ENCODE assay signal across 11 mouse cellular contexts in genomic region chr12:49400853-49401118, GRCm38 (mm10). TPM values are rescaled to one million over a fixed set of nuclear protein-coding genes. Genes with fewer than 3 reads are reported as not detected.
DNase-seq lines count a peak whose midpoint lies in the region; ATAC-seq and TF ChIP-seq lines count a peak whose summit lies in the region.
"Had no signal": no experiment of that assay in that cellular context is flagged by ENCODE, and none has a peak within 500 bp of the region (broad histone marks: within the 10 kb centered on the region; RNA-seq: fewer than 3 reads in every experiment).

No protein-coding gene starts in this region.

- under 1% methylated on average over 8 of the region's 8 CpGs for WGBS in forebrain, postnatal 0 days
- under 1% methylated on average over 8 of the region's 8 CpGs for WGBS in liver, embryonic 15.5 days (ENCODE audit: insufficient replicate concordance)

- peaks cover 9% of the 10 kb centered on the region; the same call in 1 of the 2 replicates for H3K4me1 ChIP-seq in E14TG2a.4 (replicated peaks; ENCODE audit: low read depth, low read length)
- H3K4me1 ChIP-seq in forebrain, postnatal 0 days (ENCODE audit: insufficient read depth), result peaks cover 9% of the 10 kb centered on the region; the same call in 1 of the 2 replicates
- H3K4me1 ChIP-seq in liver, embryonic 15.5 days (replicated peaks), result no peaks in the 10 kb centered on the region

- H3K36me3 ChIP-seq in E14TG2a.4 (ENCODE audit: insufficient read depth, low read length), result no peaks in the 10 kb centered on the region
- H3K36me3 ChIP-seq in forebrain, postnatal 0 days (ENCODE audit: insufficient read depth), result 0 out of 2 replicates have a peak, but pooled peaks cover 5% of the 10 kb centered on the region
- no peaks in the 10 kb centered on the region for H3K36me3 ChIP-seq in liver, embryonic 15.5 days (replicated peaks)

- peak overlapping the region; percentile 57 for H3K4me3 ChIP-seq in gastrocnemius, adult 2 months
- peak overlapping the region; percentile 81 for H3K4me3 ChIP-seq in E14TG2a.4 (replicated peaks; ENCODE audit: low read length)
- H3K4me3 ChIP-seq in forebrain, postnatal 0 days (ENCODE audit: low read depth, low read length), result peak overlapping the region; percentile 44
- no peak overlapping the region for H3K4me3 ChIP-seq in liver, embryonic 15.5 days (replicated peaks)
- H3K4me3 ChIP-seq: myocyte had no signal

- DNase-seq in gastrocnemius, adult 2 months, result no peak
- no peak for DNase-seq in gastrocnemius, adult 8-10 months (ENCODE audit: low spot score in 2 of 2)
- DNase-seq in forebrain, postnatal 0 days, result peak; percentile 88
- DNase-seq in urinary bladder, postnatal 14 days (ENCODE audit: low spot score), result no peak
- DNase-seq in cerebellum, adult 11-12 months, result no peak
- DNase-seq in natural killer cell, adult 2 months (ENCODE audit: low spot score in 2 of 2), result no peak
- DNase-seq: thymus, postnatal 25 days had no signal

- no peak; the same call in 1 of the 2 replicates for ATAC-seq in forebrain, postnatal 0 days
- ATAC-seq in liver, embryonic 15.5 days (ENCODE audit: insufficient read depth), result no peak

- no peak overlapping the region for H3K27ac ChIP-seq in gastrocnemius, adult 2 months
- H3K27ac ChIP-seq in forebrain, postnatal 0 days (ENCODE audit: low read depth, low read length), result peak overlapping the region; percentile 99
- H3K27ac ChIP-seq in liver, embryonic 15.5 days (replicated peaks), result no peak overlapping the region

- peak overlapping the region; percentile 98 for H3K4me2 ChIP-seq in forebrain, postnatal 0 days (ENCODE audit: low read depth)
- H3K4me2 ChIP-seq in liver, embryonic 15.5 days, result peak overlapping the region; percentile 37

- H3K9me3 ChIP-seq in E14TG2a.4 (ENCODE audit: low read length), result no peaks in the 10 kb centered on the region
- no peaks in the 10 kb centered on the region for H3K9me3 ChIP-seq in forebrain, postnatal 0 days (ENCODE audit: low read length)
- no peaks in the 10 kb centered on the region for H3K9me3 ChIP-seq in liver, embryonic 15.5 days (replicated peaks)

- peaks cover 51% of the 10 kb centered on the region for H3K27me3 ChIP-seq in E14TG2a.4 (ENCODE audit: insufficient read depth, low read length)
- no peaks in the 10 kb centered on the region for H3K27me3 ChIP-seq in forebrain, postnatal 0 days (ENCODE audit: insufficient read depth, low read length)
- H3K27me3 ChIP-seq in liver, embryonic 15.5 days, result peaks cover 56% of the 10 kb centered on the region

- peak overlapping the region; percentile 78 for H3K9ac ChIP-seq in forebrain, postnatal 0 days
- no peak overlapping the region for H3K9ac ChIP-seq in liver, embryonic 15.5 days

- TF ChIP-seq CTCF in gastrocnemius, adult 2 months (IDR thresholded peaks at IDR 0.05), result no peak
- no peak for TF ChIP-seq CTCF in E14TG2a.4 (conservative IDR thresholded peaks at IDR 0.05; ENCODE audit: low read length)
- no peak for TF ChIP-seq CTCF in forebrain, postnatal 0 days (IDR thresholded peaks at IDR 0.05; ENCODE audit: low read depth)

- intact Hi-C loops in gastrocnemius, adult 2 months (cut with DNase I), result no loop called here

RNA-seq across cellular contexts. Expression of gene Gm43517, which starts 15.8 kb away (rescaled TPM):
- not detected for total RNA-seq in gastrocnemius, adult 2 months (2021)
- total RNA-seq in gastrocnemius, adult 8-10 months (2022), result not detected
- total RNA-seq in forebrain, postnatal 0 days (2014; rRNA removed), result 16.1 and 16.8 TPM in 2 replicates
- polyA plus RNA-seq in forebrain, postnatal 0 days (2015; fragmentation: Nextera tagmentation; extraction: Ambion mirVana), result 0.53 and 0.85 TPM in 2 replicates
- polyA plus RNA-seq in liver, embryonic 15.5 days (2015; fragmentation: Nextera tagmentation; extraction: Ambion mirVana), result not detected in 2 replicates
- polyA plus RNA-seq: large intestine, adult 2 months; myocyte had no signal

RNA-seq across cellular contexts. Expression of gene Foxg1, which starts 18.3 kb away (rescaled TPM):
- total RNA-seq in gastrocnemius, adult 2 months (2021), result not detected
- not detected for total RNA-seq in gastrocnemius, adult 8-10 months (2022)
- 76.5 and 79.4 TPM in 2 replicates for total RNA-seq in forebrain, postnatal 0 days (2014; rRNA removed)
- polyA plus RNA-seq in forebrain, postnatal 0 days (2015; fragmentation: Nextera tagmentation; extraction: Ambion mirVana), result 50.8 and 53.4 TPM in 2 replicates
- polyA plus RNA-seq in liver, embryonic 15.5 days (2015; fragmentation: Nextera tagmentation; extraction: Ambion mirVana), result 0.03 TPM in 1 of 2 replicates, not detected in the other
- polyA plus RNA-seq: large intestine, adult 2 months; myocyte had no signal

Comparison
In these comparisons a context has a peak if more than half of its experiments do, and no peak if none do; other contexts are left out.
1. RNA of gene Gm43517, which starts 15.8 kb away (total RNA-seq): 16.1 to 16.8 TPM in forebrain, postnatal 0 days; not detected in gastrocnemius, adult 2 months and not detected in gastrocnemius, adult 8-10 months; every median in the first group is over 10 times any median in the second.
2. RNA of gene Foxg1, which starts 18.3 kb away (total RNA-seq): 76.5 to 79.4 TPM in forebrain, postnatal 0 days; not detected in gastrocnemius, adult 2 months and not detected in gastrocnemius, adult 8-10 months; every median in the first group is over 10 times any median in the second.